Mouse (Mus musculus): ENCODE results near the gene Dnajc30. TPM values are rescaled to one million over a fixed set of nuclear protein-coding genes. Genes with fewer than 3 reads are reported as not detected.

The Dnajc30 gene
- total RNA-seq, 2 experiments from 2014 or later = 27.4 to 30.1 TPM

- intact Hi-C loops (cut with DNase I) = no loop called here
- peak; percentile 57 for DNase-seq
Observed at GRCm38 (mm10) chr5:135107521-135108501, 43.8 kb downstream of the Dnajc30 start.

GRCm38 (mm10) chr5:135109017-135109416 is 45.0 kb downstream of the Dnajc30 start:
- no peak for DNase-seq
- intact Hi-C loops (cut with DNase I) = no loop called here

GRCm38 (mm10) chr5:135109426-135109825 is 45.4 kb downstream of the Dnajc30 start:
- intact Hi-C loops (cut with DNase I) = no loop called here

GRCm38 (mm10) chr5:135109976-135110375 is 46.0 kb downstream of the Dnajc30 start:
- intact Hi-C loops (cut with DNase I) = no loop called here
- no peak for DNase-seq

More at GRCm38 (mm10) chr5:135109426-135109825, 45.4 kb downstream of the Dnajc30 start:
- no peak for DNase-seq

GRCm38 (mm10) chr5:135113782-135114181 is 49.8 kb downstream of the Dnajc30 start:
- DNase-seq = no peak
- intact Hi-C loops (cut with DNase I) = no loop called here

GRCm38 (mm10) chr5:135115241-135115640 is 51.2 kb downstream of the Dnajc30 start:
- intact Hi-C loops (cut with DNase I) = no loop called here

More at GRCm38 (mm10) chr5:135115241-135115640, 51.2 kb downstream of the Dnajc30 start:
- no peak for DNase-seq

Other genes starting within 250 kb of the Dnajc30 start
- not detected for gene Tmem270, start 157.5 kb upstream of the Dnajc30 start, total RNA-seq (2021)
- gene Cldn13, start 148.7 kb upstream of the Dnajc30 start, total RNA-seq (2021) = not detected
- 1 to 10 TPM; 6.4 to 7.2 TPM for gene Mettl27, start 131.8 kb upstream of the Dnajc30 start, total RNA-seq (2021)
- under 1 TPM in 1 of 2 experiments, not detected in 1; 0.18 TPM for gene Cldn4, start 117.3 kb upstream of the Dnajc30 start, total RNA-seq (2021)
- gene Cldn3, start 78.0 kb upstream of the Dnajc30 start, total RNA-seq (2021) = 1 to 10 TPM; 6.2 to 6.4 TPM
- gene Abhd11, start 55.0 kb upstream of the Dnajc30 start, total RNA-seq (2021) = 10 to 100 TPM; 56.6 to 60.8 TPM
- 100 to 1,000 TPM; 261 to 264 TPM for gene Stx1a, start 40.7 kb upstream of the Dnajc30 start, total RNA-seq (2021)
- gene Bud23, start 757 bp downstream of the Dnajc30 start, total RNA-seq (2021) = 10 to 100 TPM; 51.7 to 52.1 TPM
- 10 to 100 TPM; 46.1 TPM for gene Vps37d, start 14.1 kb downstream of the Dnajc30 start, total RNA-seq (2021)
- gene Mlxipl, start 25.7 kb downstream of the Dnajc30 start, total RNA-seq (2021) = 1 to 10 TPM; 1.6 to 2.4 TPM
- gene Tbl2, start 85.5 kb downstream of the Dnajc30 start, total RNA-seq (2021) = 10 to 100 TPM; 18.9 to 21.8 TPM
- gene Bcl7b, start 104.1 kb downstream of the Dnajc30 start, total RNA-seq (2021) = 10 to 100 TPM; 24.3 to 26.6 TPM
- gene Baz1b, start 123.1 kb downstream of the Dnajc30 start, total RNA-seq (2021) = 10 to 100 TPM; 57.8 to 61.9 TPM
- 10 to 100 TPM; 15.3 to 17.9 TPM for gene Fzd9, start 187.0 kb downstream of the Dnajc30 start, total RNA-seq (2021)